Mouse (Mus musculus) left cerebral cortex, postnatal 25 days (tissue): ENCODE data around the gene Myh4. TPM values are rescaled to one million over a fixed set of nuclear protein-coding genes. Genes with fewer than 3 reads are reported as not detected.

Experiments used
- total RNA-seq, 2 experiments: library from RNA; stranded (reverse); gene quantifications; 2 replicates each; pipeline ENCODE4 v1.2.3; 2021

Myh4 gene
- total RNA-seq, 2 experiments from 2014 or later, result 0.21 to 0.25 TPM

Other genes starting within 250 kb of the Myh4 start
- gene Tmem220, start 212.9 kb upstream of the Myh4 start, total RNA-seq, result under 1 TPM; 0.41 to 0.44 TPM
- 10 to 100 TPM; 25.6 to 26.6 TPM for gene Adprm, start 185.4 kb upstream of the Myh4 start, total RNA-seq
- gene Sco1, start 185.4 kb upstream of the Myh4 start, total RNA-seq, result 10 to 100 TPM in 1 of 2 experiments, 1 to 10 TPM in 1; 8.7 to 11.4 TPM
- 1 to 10 TPM; 3.8 to 4.5 TPM for gene Myh3, start 159.7 kb upstream of the Myh4 start, total RNA-seq
- under 1 TPM; 0.50 to 0.57 TPM for gene Myh2, start 67.0 kb upstream of the Myh4 start, total RNA-seq
- under 1 TPM; 0.09 to 0.25 TPM for gene Myh1, start 38.0 kb upstream of the Myh4 start, total RNA-seq
- gene Myh8, start 39.1 kb downstream of the Myh4 start, total RNA-seq, result under 1 TPM; 0.44 to 0.48 TPM
- gene Myh13, start 83.6 kb downstream of the Myh4 start, total RNA-seq, result under 1 TPM; 0.16 to 0.23 TPM
- 100 to 1,000 TPM; 544 to 566 TPM for gene Gas7, start 217.4 kb downstream of the Myh4 start, total RNA-seq